Mouse (Mus musculus) hindbrain, embryonic 16.5 days (tissue): ENCODE results near the gene Rnf123. TPM values are rescaled to one million over a fixed set of nuclear protein-coding genes. Genes with fewer than 3 reads are reported as not detected.

Source experiments
- ATAC-seq: fragments of 200-750 bp; cut with Nextera tagmentation; 2 replicates; pipeline ENCODE4 v1.8.0; 2017; ENCODE audit warnings: moderate TSS enrichment, moderate library complexity
- H3K27ac ChIP-seq: fragments of 300-500 bp; sonication (generic); 2 replicates; pipeline ENCODE4 v1.5.1; 2014; ENCODE audit warnings: low read depth, mild to moderate bottlenecking, control low read depth, low read length, moderate library complexity
- H3K27me3 ChIP-seq: fragments of 300-500 bp; sonication (generic); replicated peaks from 2 replicates; pipeline ENCODE4 v1.6.1; 2014; ENCODE audit warnings: low read length; ENCODE audit not compliant: control insufficient read depth, insufficient read depth
- H3K36me3 ChIP-seq: fragments of 300-500 bp; sonication (generic); 2 replicates; pipeline ENCODE4 v1.6.1; 2014; ENCODE audit warnings: mild to moderate bottlenecking, low read length, moderate library complexity, mixed read lengths; ENCODE audit not compliant: control insufficient read depth, insufficient read depth
- H3K4me1 ChIP-seq: fragments of 300-500 bp; sonication (generic); 2 replicates; pipeline ENCODE4 v1.6.1; 2014; ENCODE audit warnings: low read depth, low read length; ENCODE audit not compliant: control insufficient read depth, insufficient read depth
- H3K4me2 ChIP-seq: fragments of 300-500 bp; sonication (generic); 2 replicates; pipeline ENCODE4 v1.6.1; 2014; ENCODE audit warnings: mild to moderate bottlenecking, low read length, control low read depth, moderate library complexity
- H3K4me3 ChIP-seq: fragments of 300-500 bp; sonication (generic); 2 replicates; pipeline ENCODE4 v1.5.1; 2014; ENCODE audit warnings: mild to moderate bottlenecking, low read length, control low read depth, moderate library complexity
- H3K9ac ChIP-seq: fragments of 300-500 bp; sonication (generic); 2 replicates; pipeline ENCODE4 v1.6.1; 2014; ENCODE audit warnings: low read depth, mild to moderate bottlenecking, control low read depth, low read length, moderate library complexity
- H3K9me3 ChIP-seq: fragments of 300-500 bp; sonication (generic); 2 replicates; pipeline ENCODE4 v1.6.1; 2014; ENCODE audit warnings: mild to moderate bottlenecking, low read length, moderate library complexity; ENCODE audit not compliant: control insufficient read depth
- WGBS: fragments of 180-500 bp; shearing (Covaris S2); extraction: QIAGEN DNeasy Blood & Tissue Kit; methylation state at CpG from one replicate; pipeline ENCODE4 v1.1.7; 2014; 5-methylcytosine and 5-hydroxymethylcytosine counted together
- microRNA-seq: library from miRNA; unstranded; fragments of <30 nt; microRNA quantifications from one replicate; pipeline ENCODE4, GENCODE M21; 2017
- polyA plus RNA-seq: library from polyadenylated mRNA; unstranded; fragments of >200 nt; fragmentation: Nextera tagmentation; extraction: Ambion mirVana; gene quantifications from 2 replicates; pipeline ENCODE4 v1.2.1, GENCODE M21; 2015

Rnf123 gene
- polyA plus RNA-seq, 1 experiment from 2014 or later = 47.6 TPM

GRCm38 (mm10) chr9:108010385-108010784 lies 72.8 kb downstream of the Rnf123 start:
- Histone ChIP-seq H3K4me1 (peaks cover 2% of the 10 kb centered on the region; the same call in 1 of the 2 replicates), H3K4me3 (no peak overlapping the region), H3K27me3 (no peaks in the 10 kb centered on the region), H3K27ac (no peak overlapping the region), H3K9me3 (no peaks in the 10 kb centered on the region), H3K36me3 (no peaks in the 10 kb centered on the region), H3K4me2 (no peak overlapping the region), H3K9ac (no peak overlapping the region)
- no peak for ATAC-seq

GRCm38 (mm10) chr9:108008041-108008440 lies 75.1 kb downstream of the Rnf123 start:
- Histone ChIP-seq H3K27me3 (no peaks in the 10 kb centered on the region), H3K4me1 (peaks cover 19% of the 10 kb centered on the region), H3K36me3 (no peaks in the 10 kb centered on the region), H3K27ac (no peak overlapping the region), H3K9ac (no peak overlapping the region), H3K4me3 (no peak overlapping the region), H3K4me2 (no peak overlapping the region), H3K9me3 (no peaks in the 10 kb centered on the region)
- ATAC-seq = no peak
- WGBS = 89% methylated on average over 5 of the region's 5 CpGs

GRCm38 (mm10) chr9:108003531-108003890 lies 79.6 kb downstream of the Rnf123 start:
- Histone ChIP-seq H3K4me2 (peak overlapping the region; percentile 65), H3K9me3 (no peaks in the 10 kb centered on the region), H3K4me1 (peaks cover 23% of the 10 kb centered on the region), H3K27ac (peak overlapping the region; percentile 97), H3K27me3 (no peaks in the 10 kb centered on the region), H3K4me3 (peak overlapping the region; percentile 91), H3K9ac (peak overlapping the region; percentile 98), H3K36me3 (no peaks in the 10 kb centered on the region)
- 4% methylated on average over 8 of the region's 8 CpGs for WGBS
- ATAC-seq = no peak

- peak; percentile 70 for ATAC-seq
- WGBS = under 1% methylated on average over 40 of the region's 50 CpGs
- peak overlapping the region; percentile 97 for H3K27ac ChIP-seq
- H3K4me1 ChIP-seq = peaks cover 23% of the 10 kb centered on the region
- H3K4me2 ChIP-seq = peak overlapping the region; percentile 65
- H3K36me3 ChIP-seq = no peaks in the 10 kb centered on the region
- peak overlapping the region; percentile 91 for H3K4me3 ChIP-seq
- no peaks in the 10 kb centered on the region for H3K9me3 ChIP-seq
- H3K9ac ChIP-seq = peak overlapping the region; percentile 98
- H3K27me3 ChIP-seq = no peaks in the 10 kb centered on the region
Observed at GRCm38 (mm10) chr9:108002778-108003530, 80.2 kb downstream of the Rnf123 start.

- Histone ChIP-seq H3K4me2 (peak within 1 kb of the TSS; percentile 88), H3K4me3 (peak within 1 kb of the TSS; percentile 91), H3K27ac (peak within 1 kb of the TSS; percentile 97), H3K9me3 (no peaks in the 10 kb centered on the region), H3K36me3 (no peaks in the 10 kb centered on the region), H3K9ac (peak within 1 kb of the TSS; percentile 98), H3K4me1 (peaks cover 23% of the 10 kb centered on the region), H3K27me3 (no peaks in the 10 kb centered on the region)
- peak; percentile 100 for ATAC-seq
- under 1% methylated on average over 49 of the region's 51 CpGs for WGBS
Observed at GRCm38 (mm10) chr9:108001922-108002770, 81.0 kb downstream of the Rnf123 start, which contains the start of gene Ip6k1. Gene Ip6k1, plus strand, starts transcription at chr9:108002501.

Small RNA genes lying within 50 kb of the gene (microRNA-seq; reads per million reads assigned to microRNA genes)
- gene Gm47303 = not detected
- not detected for gene Mir7088

Other genes starting within 250 kb of the Rnf123 start
- gene Rbm6, start 210.1 kb downstream of the Rnf123 start, polyA plus RNA-seq = 83.1 and 89.7 TPM in 2 replicates
- 22.6 and 23.9 TPM in 2 replicates for gene Mon1a, start 195.2 kb downstream of the Rnf123 start, polyA plus RNA-seq
- 1.3 and 3.0 TPM in 2 replicates for gene Mst1r, start 176.5 kb downstream of the Rnf123 start, polyA plus RNA-seq
- gene Actl11, start 154.9 kb downstream of the Rnf123 start, polyA plus RNA-seq = not detected in 2 replicates
- gene Camkv, start 147.7 kb downstream of the Rnf123 start, polyA plus RNA-seq = 58.4 and 63.4 TPM in 2 replicates
- 10.0 and 10.8 TPM in 2 replicates for gene Traip, start 133.2 kb downstream of the Rnf123 start, polyA plus RNA-seq
- gene Uba7, start 107.8 kb downstream of the Rnf123 start, polyA plus RNA-seq = 8.8 and 9.6 TPM in 2 replicates
- gene Gm20661, start 100.3 kb downstream of the Rnf123 start, polyA plus RNA-seq = 0.58 and 0.89 TPM in 2 replicates
- gene Inka1, start 97.5 kb downstream of the Rnf123 start, polyA plus RNA-seq = 18.1 and 18.7 TPM in 2 replicates
- 2.4 and 3.3 TPM in 2 replicates for gene Cdhr4, start 90.8 kb downstream of the Rnf123 start, polyA plus RNA-seq
- gene Gm20662, start 87.0 kb downstream of the Rnf123 start, polyA plus RNA-seq = 0.34 and 1.5 TPM in 2 replicates
- 96.0 and 111 TPM in 2 replicates for gene Ip6k1, start 80.8 kb downstream of the Rnf123 start, polyA plus RNA-seq
- gene Gmppb, start 34.1 kb downstream of the Rnf123 start, polyA plus RNA-seq = 25.1 and 25.7 TPM in 2 replicates
- gene Amigo3, start 30.2 kb downstream of the Rnf123 start, polyA plus RNA-seq = 2.1 and 2.4 TPM in 2 replicates
- gene Mst1, start 2.9 kb downstream of the Rnf123 start, polyA plus RNA-seq = not detected in 2 replicates
- gene Apeh, start 11.3 kb upstream of the Rnf123 start, polyA plus RNA-seq = 58.6 and 60.9 TPM in 2 replicates
- gene Bsn, start 107.0 kb upstream of the Rnf123 start, polyA plus RNA-seq = 8.7 and 9.5 TPM in 2 replicates
- gene Dag1, start 180.6 kb upstream of the Rnf123 start, polyA plus RNA-seq = 75.4 and 90.0 TPM in 2 replicates
- 142 and 145 TPM in 2 replicates for gene Nicn1, start 207.1 kb upstream of the Rnf123 start, polyA plus RNA-seq
- gene Amt, start 213.5 kb upstream of the Rnf123 start, polyA plus RNA-seq = 23.3 and 26.3 TPM in 2 replicates
- gene Rhoa, start 222.8 kb upstream of the Rnf123 start, polyA plus RNA-seq = 278 TPM in 2 replicates
- 51.6 and 57.2 TPM in 2 replicates for gene Tcta, start 222.8 kb upstream of the Rnf123 start, polyA plus RNA-seq